In the genomic region with DNA sequence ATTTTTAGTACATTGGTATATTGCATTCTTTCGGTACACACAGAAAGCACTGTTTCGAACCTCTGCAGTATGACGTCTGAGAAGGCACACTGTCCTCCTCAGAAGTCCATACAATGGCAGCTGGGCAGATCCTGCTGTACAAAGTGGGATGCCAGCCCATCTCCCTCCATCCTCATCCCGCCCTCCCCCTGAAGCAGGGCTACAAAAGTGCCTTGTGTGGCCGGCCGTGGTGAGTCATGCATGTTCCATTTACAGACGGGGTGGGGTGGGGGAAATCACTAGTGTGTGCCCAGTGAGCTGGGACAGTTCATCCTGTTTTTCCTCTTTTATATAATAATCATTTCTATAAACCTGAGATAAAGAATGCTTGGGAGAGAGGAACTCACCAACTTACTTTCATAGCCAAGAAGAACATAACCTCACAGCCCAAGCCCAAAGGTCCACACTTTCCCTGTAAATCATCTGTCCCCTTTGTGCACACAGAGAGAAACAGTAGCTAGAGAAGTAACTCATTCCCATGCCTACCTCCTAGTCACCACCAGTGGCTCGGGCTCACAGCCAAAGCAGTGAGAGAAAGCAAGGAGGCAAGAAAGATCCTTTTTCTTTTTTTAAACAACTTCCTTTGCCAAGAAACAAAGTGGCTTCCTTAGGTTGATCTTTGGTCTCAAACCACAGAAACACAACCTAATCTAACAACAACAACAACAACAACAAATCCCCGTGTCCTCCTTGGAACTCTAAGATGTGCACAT, we compare ENCODE assay signal across 8 mouse cellular contexts. TPM values are rescaled to one million over a fixed set of nuclear protein-coding genes. Genes with fewer than 3 reads are reported as not detected.
DNase-seq lines count a peak whose midpoint lies in the region; ATAC-seq and TF ChIP-seq lines count a peak whose summit lies in the region.

No protein-coding gene starts in this region.

- no peak overlapping the region for H3K4me3 ChIP-seq in heart, embryonic 10.5 days
- no peak overlapping the region for H3K4me3 ChIP-seq in kidney, embryonic 14.5 days (ENCODE audit: low read length)
- peak overlapping the region; percentile 20 for H3K4me3 ChIP-seq in megakaryocyte, embryonic 14.5 days (replicated peaks)

- H3K9me3 ChIP-seq in heart, embryonic 10.5 days = no peaks in the 10 kb centered on the region
- H3K9me3 ChIP-seq in kidney, embryonic 14.5 days (ENCODE audit: control insufficient read depth, low read length) = no peaks in the 10 kb centered on the region
- no peaks in the 10 kb centered on the region for H3K9me3 ChIP-seq in megakaryocyte, embryonic 14.5 days

- H3K27ac ChIP-seq in heart, embryonic 10.5 days = no peak overlapping the region
- peak overlapping the region; percentile 42; the same call in 1 of the 2 replicates for H3K27ac ChIP-seq in kidney, embryonic 14.5 days (ENCODE audit: low read depth, low read length)

- POLR2A ChIA-PET in Patski (lab: Charles Lee) = interaction anchor here (1.0 kb wide), 1 partner anchor 8 kb away, joined by 6 read pairs; a partner anchor contains a TSS

- intact Hi-C loops in gastrocnemius, postnatal 14 days (cut with DNase I; ENCODE audit: low total_unique reads) = no loop called here

- DNase-seq in heart, adult 18-20 months = peak; percentile 45 to 47
- no peak for DNase-seq in heart, embryonic 10.5 days (ENCODE audit: low spot score)
- peak; percentile 75 for DNase-seq in Patski (ENCODE audit: low read depth, low spot score)
- peak; percentile 27 for DNase-seq in gastrocnemius, postnatal 14 days
- DNase-seq in thymus, postnatal 36 days = no peak
- no peak for DNase-seq in spleen, postnatal 4 days (ENCODE audit: low spot score in 2 of 2)

- 71% methylated on average over 9 of the region's 9 CpGs for WGBS in heart, embryonic 10.5 days
- WGBS in kidney, embryonic 14.5 days = 51% methylated on average over 9 of the region's 9 CpGs

- in situ Hi-C loops in Patski (cut with MboI; ENCODE audit: low pct_unique_long_range_greater_than_20kb) = no loop called here

- H3K36me3 ChIP-seq in heart, embryonic 10.5 days = no peaks in the 10 kb centered on the region
- H3K36me3 ChIP-seq in kidney, embryonic 14.5 days (ENCODE audit: control insufficient read depth, insufficient read depth, low read length) = no peaks in the 10 kb centered on the region; the same call in 1 of the 2 replicates
- H3K36me3 ChIP-seq in megakaryocyte, embryonic 14.5 days (replicated peaks; ENCODE audit: low read length) = no peaks in the 10 kb centered on the region

- no peaks in the 10 kb centered on the region; the same call in 1 of the 2 replicates for H3K4me1 ChIP-seq in heart, embryonic 10.5 days
- peaks cover 12% of the 10 kb centered on the region; the same call in 1 of the 2 replicates for H3K4me1 ChIP-seq in kidney, embryonic 14.5 days (ENCODE audit: control insufficient read depth, insufficient read depth, low read length)
- H3K4me1 ChIP-seq in megakaryocyte, embryonic 14.5 days = peaks cover 23% of the 10 kb centered on the region

- CTCF ChIA-PET in Patski (lab: Charles Lee) = interaction anchor here (0.8 to 1.2 kb wide), 3 partner anchors 27 to 73 kb away, joined by 3 to 5 read pairs (median 3); no protein-coding TSS in a partner anchor

- no peaks in the 10 kb centered on the region for H3K27me3 ChIP-seq in heart, embryonic 10.5 days (ENCODE audit: insufficient read depth, poor library complexity, severe bottlenecking)
- no peaks in the 10 kb centered on the region for H3K27me3 ChIP-seq in Patski
- no peaks in the 10 kb centered on the region for H3K27me3 ChIP-seq in kidney, embryonic 14.5 days (ENCODE audit: control insufficient read depth, insufficient read depth, low read length)
- H3K27me3 ChIP-seq in megakaryocyte, embryonic 14.5 days (replicated peaks) = no peaks in the 10 kb centered on the region

- peak; percentile 89 for ATAC-seq in Patski
- peak; percentile 65 for ATAC-seq in kidney, embryonic 14.5 days (ENCODE audit: low FRiP score, low TSS enrichment)

- no peak for TF ChIP-seq CTCF in Patski (IDR thresholded peaks at IDR 0.05)

- no peak overlapping the region for H3K4me2 ChIP-seq in kidney, embryonic 14.5 days (replicated peaks; ENCODE audit: low read depth, low read length)

- no peak overlapping the region for H3K9ac ChIP-seq in kidney, embryonic 14.5 days (ENCODE audit: low read depth, low read length)

RNA-seq across cellular contexts. Expression of a gene that starts 8.4 kb away (rescaled TPM):
- total RNA-seq in heart, adult 18-20 months (2021) = 10 to 100 TPM; 24.7 to 24.8 TPM
- polyA plus RNA-seq in heart, embryonic 10.5 days (2016; fragmentation: Nextera tagmentation; extraction: Ambion mirVana) = 4.7 and 5.0 TPM in 2 replicates
- 16.9 TPM for polyA plus RNA-seq in Patski (2021)
- 1 to 10 TPM; 4.9 to 5.3 TPM for total RNA-seq in gastrocnemius, postnatal 14 days (2021)
- polyA plus RNA-seq in kidney, embryonic 14.5 days (2014; fragmentation: Nextera tagmentation; extraction: Ambion mirVana) = 4.4 and 6.9 TPM in 2 replicates
- 0.19 and 2.8 TPM in 2 replicates for polyA plus RNA-seq in megakaryocyte, embryonic 14.5 days (2012; ENCODE audit: insufficient read depth, low replicate concordance)

RNA-seq across cellular contexts. Expression of a gene that starts 31.9 kb away (rescaled TPM):
- total RNA-seq in heart, adult 18-20 months (2021) = 10 to 100 TPM; 41.9 to 43.6 TPM
- 145 and 186 TPM in 2 replicates for polyA plus RNA-seq in heart, embryonic 10.5 days (2016; fragmentation: Nextera tagmentation; extraction: Ambion mirVana)
- 138 TPM for polyA plus RNA-seq in Patski (2021)
- total RNA-seq in gastrocnemius, postnatal 14 days (2021) = 10 to 100 TPM; 29.5 to 29.6 TPM
- 164 and 189 TPM in 2 replicates for polyA plus RNA-seq in kidney, embryonic 14.5 days (2014; fragmentation: Nextera tagmentation; extraction: Ambion mirVana)
- polyA plus RNA-seq in megakaryocyte, embryonic 14.5 days (2012; ENCODE audit: insufficient read depth, low replicate concordance) = 7.8 TPM in 1 of 2 replicates, not detected in the other

Comparison
In these comparisons a context has a peak if more than half of its experiments do, and no peak if none do; other contexts are left out.
1. DNase-seq: peak in heart, adult 18-20 months (2 of 2), Patski (single experiment) and gastrocnemius, postnatal 14 days (single experiment); none in heart, embryonic 10.5 days (single experiment), thymus, postnatal 36 days (0 of 2) and spleen, postnatal 4 days (0 of 2).
2. RNA of a gene that starts 31.9 kb away (polyA plus RNA-seq): 164 to 189 TPM in kidney, embryonic 14.5 days, 145 to 186 TPM in heart, embryonic 10.5 days and 138 TPM in Patski (single experiment); 7.8 TPM in megakaryocyte, embryonic 14.5 days; every median in the first group is over 10 times any median in the second.